Mouse (Mus musculus) neural tube, embryonic 12.5 days (tissue): ENCODE data around the gene Acot7. TPM values are rescaled to one million over a fixed set of nuclear protein-coding genes. Genes with fewer than 3 reads are reported as not detected.

ENCODE experiments used
- ATAC-seq: fragments of 200-750 bp; cut with Nextera tagmentation; 2 replicates; pipeline ENCODE4 v1.8.0; 2017; ENCODE audit warnings: low read depth, mild to moderate bottlenecking, moderate TSS enrichment, moderate library complexity; ENCODE audit not compliant: low FRiP score
- H3K27ac ChIP-seq: fragments of 300-500 bp; sonication (generic); 2 replicates; pipeline ENCODE4 v1.5.1; 2016
- H3K27me3 ChIP-seq: fragments of 300-500 bp; sonication (generic); replicated peaks from 2 replicates; pipeline ENCODE4 v1.6.1; 2016; ENCODE audit warnings: mild to moderate bottlenecking
- H3K36me3 ChIP-seq: fragments of 300-500 bp; sonication (generic); 2 replicates; pipeline ENCODE4 v1.6.1; 2016; ENCODE audit warnings: mild to moderate bottlenecking
- H3K4me1 ChIP-seq: fragments of 300-500 bp; sonication (generic); 2 replicates; pipeline ENCODE4 v1.6.1; 2016
- H3K4me2 ChIP-seq: fragments of 300-500 bp; sonication (generic); replicated peaks from 2 replicates; pipeline ENCODE4 v1.6.1; 2016; ENCODE audit warnings: mild to moderate bottlenecking
- H3K4me3 ChIP-seq: fragments of 300-500 bp; sonication (generic); 2 replicates; pipeline ENCODE4 v1.5.1; 2016
- H3K9ac ChIP-seq: fragments of 300-500 bp; sonication (generic); 2 replicates; pipeline ENCODE4 v1.6.1; 2016; ENCODE audit warnings: mild to moderate bottlenecking
- H3K9me3 ChIP-seq: fragments of 300-500 bp; sonication (generic); 2 replicates; pipeline ENCODE4 v1.6.1; 2016; ENCODE audit warnings: mild to moderate bottlenecking
- WGBS: fragments of 180-500 bp; shearing (Covaris S2); methylation state at CpG from one replicate; pipeline ENCODE4 v1.1.7; 2016; 5-methylcytosine and 5-hydroxymethylcytosine counted together
- polyA plus RNA-seq: library from polyadenylated mRNA; unstranded; fragments of >200 nt; fragmentation: Nextera tagmentation; extraction: Ambion mirVana; gene quantifications from 2 replicates; pipeline ENCODE4 v1.2.1, GENCODE M21; 2016

Gene Acot7
- polyA plus RNA-seq, 1 experiment from 2014 or later: 213 TPM

- H3K27ac ChIP-seq: no peak overlapping the region
These were observed 85.7 kb downstream of the Acot7 start for GRCm38 (mm10) chr4:152263512-152264176.

GRCm38 (mm10) chr4:152264177-152264530 lies 86.2 kb downstream of the Acot7 start:
- no peaks in the 10 kb centered on the region for H3K9me3 ChIP-seq
- H3K36me3 ChIP-seq: 0 out of 2 replicates have a peak, but pooled peaks cover 3% of the 10 kb centered on the region
- peak overlapping the region; percentile 16 for H3K4me2 ChIP-seq
- no peak overlapping the region for H3K4me3 ChIP-seq
- no peaks in the 10 kb centered on the region for H3K27me3 ChIP-seq
- H3K4me1 ChIP-seq: peaks cover 17% of the 10 kb centered on the region
- 54% methylated on average over 4 of the region's 4 CpGs for WGBS
- no peak overlapping the region for H3K9ac ChIP-seq
- no peak for ATAC-seq
- no peak overlapping the region for H3K27ac ChIP-seq

More at GRCm38 (mm10) chr4:152263512-152264176, 85.7 kb downstream of the Acot7 start:
- no peaks in the 10 kb centered on the region for H3K9me3 ChIP-seq
- WGBS: 35% methylated on average over 10 of the region's 10 CpGs
- no peak overlapping the region for H3K4me3 ChIP-seq
- no peak overlapping the region for H3K9ac ChIP-seq
- H3K4me2 ChIP-seq: peak overlapping the region; percentile 16
- H3K4me1 ChIP-seq: peaks cover 17% of the 10 kb centered on the region
- no peaks in the 10 kb centered on the region for H3K27me3 ChIP-seq
- 0 out of 2 replicates have a peak, but pooled peaks cover 3% of the 10 kb centered on the region for H3K36me3 ChIP-seq
- no peak for ATAC-seq

GRCm38 (mm10) chr4:152264867-152265568 lies 87.1 kb downstream of the Acot7 start:
- peaks cover 3% of the 10 kb centered on the region; the same call in 1 of the 2 replicates for H3K36me3 ChIP-seq
- no peaks in the 10 kb centered on the region for H3K9me3 ChIP-seq
- ATAC-seq: no peak
- 93% methylated on average over 9 of the region's 9 CpGs for WGBS
- H3K27ac ChIP-seq: no peak overlapping the region
- no peak overlapping the region for H3K4me2 ChIP-seq
- H3K4me3 ChIP-seq: no peak overlapping the region
- H3K4me1 ChIP-seq: peaks cover 17% of the 10 kb centered on the region
- H3K9ac ChIP-seq: no peak overlapping the region
- no peaks in the 10 kb centered on the region for H3K27me3 ChIP-seq

- WGBS: 72% methylated on average over 5 of the region's 5 CpGs
- no peak for ATAC-seq
- no peak overlapping the region for H3K4me3 ChIP-seq
- no peak overlapping the region for H3K27ac ChIP-seq
- H3K4me2 ChIP-seq: no peak overlapping the region
- no peaks in the 10 kb centered on the region for H3K9me3 ChIP-seq
- peaks cover 3% of the 10 kb centered on the region; the same call in 1 of the 2 replicates for H3K36me3 ChIP-seq
- H3K9ac ChIP-seq: no peak overlapping the region
- H3K27me3 ChIP-seq: no peaks in the 10 kb centered on the region
- H3K4me1 ChIP-seq: peaks cover 17% of the 10 kb centered on the region
These were observed 87.9 kb downstream of the Acot7 start for GRCm38 (mm10) chr4:152265791-152266190.

GRCm38 (mm10) chr4:152266236-152266895 lies 88.4 kb downstream of the Acot7 start:
- Histone ChIP-seq H3K4me3 (no peak overlapping the region), H3K9ac (no peak overlapping the region), H3K27ac (no peak overlapping the region), H3K4me2 (no peak overlapping the region), H3K36me3 (no peaks in the 10 kb centered on the region; the same call in 1 of the 2 replicates), H3K4me1 (peaks cover 17% of the 10 kb centered on the region), H3K9me3 (no peaks in the 10 kb centered on the region), H3K27me3 (no peaks in the 10 kb centered on the region)
- WGBS: 72% methylated on average over 10 of the region's 10 CpGs
- ATAC-seq: no peak

- WGBS: 74% methylated on average over 13 of the region's 13 CpGs
- Histone ChIP-seq H3K4me3 (no peak overlapping the region), H3K27me3 (peaks cover 9% of the 10 kb centered on the region; the same call in 1 of the 2 replicates), H3K27ac (no peak overlapping the region), H3K36me3 (no peaks in the 10 kb centered on the region; the same call in 1 of the 2 replicates), H3K4me1 (peaks cover 27% of the 10 kb centered on the region), H3K4me2 (no peak overlapping the region), H3K9me3 (no peaks in the 10 kb centered on the region), H3K9ac (no peak overlapping the region)
- ATAC-seq: no peak
These were observed 89.9 kb downstream of the Acot7 start for GRCm38 (mm10) chr4:152267748-152268369.

GRCm38 (mm10) chr4:152269967-152270366 lies 92.0 kb downstream of the Acot7 start:
- Histone ChIP-seq H3K27me3 (peaks cover 28% of the 10 kb centered on the region), H3K36me3 (no peaks in the 10 kb centered on the region; the same call in 1 of the 2 replicates), H3K9me3 (no peaks in the 10 kb centered on the region), H3K27ac (no peak overlapping the region), H3K4me2 (no peak overlapping the region), H3K4me3 (no peak overlapping the region), H3K9ac (no peak overlapping the region), H3K4me1 (peaks cover 36% of the 10 kb centered on the region)
- no peak for ATAC-seq
- 88% methylated on average over 13 of the region's 13 CpGs for WGBS

- Histone ChIP-seq H3K27me3 (peaks cover 35% of the 10 kb centered on the region), H3K4me2 (no peak overlapping the region), H3K27ac (no peak overlapping the region), H3K9ac (no peak overlapping the region), H3K9me3 (no peaks in the 10 kb centered on the region), H3K4me1 (peaks cover 38% of the 10 kb centered on the region), H3K36me3 (no peaks in the 10 kb centered on the region; the same call in 1 of the 2 replicates), H3K4me3 (no peak overlapping the region)
- WGBS: 73% methylated on average over 9 of the region's 9 CpGs
- no peak for ATAC-seq
These were observed 92.7 kb downstream of the Acot7 start for GRCm38 (mm10) chr4:152270599-152270998.

GRCm38 (mm10) chr4:152271334-152271733 lies 93.4 kb downstream of the Acot7 start:
- Histone ChIP-seq H3K4me2 (no peak overlapping the region), H3K4me1 (peaks cover 38% of the 10 kb centered on the region), H3K9me3 (no peaks in the 10 kb centered on the region), H3K27me3 (peaks cover 42% of the 10 kb centered on the region), H3K27ac (no peak overlapping the region), H3K9ac (no peak overlapping the region), H3K36me3 (no peaks in the 10 kb centered on the region; the same call in 1 of the 2 replicates), H3K4me3 (no peak overlapping the region)
- WGBS: 89% methylated on average over 11 of the region's 11 CpGs
- no peak for ATAC-seq

- no peak overlapping the region for H3K4me2 ChIP-seq
- WGBS: 72% methylated on average over 7 of the region's 7 CpGs
- peaks cover 49% of the 10 kb centered on the region for H3K27me3 ChIP-seq
- no peak for ATAC-seq
- no peak overlapping the region for H3K4me3 ChIP-seq
- H3K27ac ChIP-seq: no peak overlapping the region
- H3K9ac ChIP-seq: no peak overlapping the region
- H3K36me3 ChIP-seq: no peaks in the 10 kb centered on the region; the same call in 1 of the 2 replicates
- no peaks in the 10 kb centered on the region for H3K9me3 ChIP-seq
- H3K4me1 ChIP-seq: peaks cover 38% of the 10 kb centered on the region
These were observed 94.1 kb downstream of the Acot7 start for GRCm38 (mm10) chr4:152272006-152272405.

GRCm38 (mm10) chr4:152272449-152273049 lies 94.6 kb downstream of the Acot7 start:
- no peak overlapping the region for H3K4me2 ChIP-seq
- H3K4me3 ChIP-seq: no peak overlapping the region
- 48% methylated on average over 9 of the region's 9 CpGs for WGBS
- no peaks in the 10 kb centered on the region for H3K9me3 ChIP-seq
- peaks cover 51% of the 10 kb centered on the region for H3K27me3 ChIP-seq
- no peak overlapping the region for H3K9ac ChIP-seq
- peak; percentile 18; the same call in 1 of the 2 replicates for ATAC-seq
- H3K36me3 ChIP-seq: no peaks in the 10 kb centered on the region; the same call in 1 of the 2 replicates
- H3K4me1 ChIP-seq: peaks cover 34% of the 10 kb centered on the region
- no peak overlapping the region for H3K27ac ChIP-seq
